Mouse (Mus musculus) stomach, postnatal 0 days (tissue): Measurements from ENCODE around the gene Grk6.

Source experiments
- CTCF ChIP-seq: IDR thresholded peaks from 2 replicates; pipeline ENCODE4 v1.5.1; 2016; ENCODE audit warnings: antibody characterized with exemption, low read depth, mild to moderate bottlenecking, moderate library complexity
- EP300 ChIP-seq: optimal IDR thresholded peaks from 2 replicates; pipeline ENCODE3; 2016; ENCODE audit warnings: antibody characterized with exemption

- no peak for TF ChIP-seq EP300
- no peak for TF ChIP-seq CTCF
These were observed 26.9 kb downstream of the Grk6 start for GRCm38 (mm10) chr13:55471819-55472131.
